Comparison of ENCODE assay signal across 7 mouse cellular contexts in the genomic region with DNA sequence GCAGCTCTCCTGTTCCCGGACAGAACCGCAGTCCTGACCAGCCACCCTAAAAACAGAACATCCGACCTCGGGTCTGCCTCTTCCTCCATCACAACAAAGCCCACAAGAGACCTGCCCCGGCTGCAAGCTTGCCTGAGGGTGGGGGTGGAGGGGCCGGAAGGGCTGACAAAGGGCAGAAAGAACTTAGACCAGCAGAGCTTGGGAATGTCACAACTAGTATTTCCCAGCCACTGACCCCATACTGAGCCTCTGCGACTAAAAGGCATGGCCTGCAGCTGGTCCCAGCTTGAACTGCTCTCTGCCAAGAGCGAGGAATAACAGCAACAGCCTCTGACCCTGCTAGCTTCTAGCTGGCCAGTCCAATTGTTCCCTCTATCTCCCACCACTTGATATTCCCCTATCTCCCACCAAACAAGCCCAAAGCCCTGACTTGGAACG. TPM values are rescaled to one million over a fixed set of nuclear protein-coding genes. Genes with fewer than 3 reads are reported as not detected.
DNase-seq lines count a peak whose midpoint lies in the region; ATAC-seq and TF ChIP-seq lines count a peak whose summit lies in the region.

No protein-coding gene starts in this region.

- TF ChIP-seq POLR2A in brain, embryonic 14.5 days (IDR thresholded peaks at IDR 0.05; ENCODE audit: borderline replicate concordance, extremely low read depth, insufficient read depth, insufficient read length, poor library complexity, severe bottlenecking), result no peak

- H3K9me3 ChIP-seq in embryonic facial prominence, embryonic 15.5 days (replicated peaks), result no peaks in the 10 kb centered on the region
- H3K9me3 ChIP-seq in hindbrain, embryonic 15.5 days, result no peaks in the 10 kb centered on the region
- no peaks in the 10 kb centered on the region for H3K9me3 ChIP-seq in lung, embryonic 16.5 days (ENCODE audit: control insufficient read depth, low read length)

- no peaks in the 10 kb centered on the region for H3K27me3 ChIP-seq in embryonic facial prominence, embryonic 15.5 days
- no peaks in the 10 kb centered on the region for H3K27me3 ChIP-seq in hindbrain, embryonic 15.5 days
- no peaks in the 10 kb centered on the region for H3K27me3 ChIP-seq in lung, embryonic 16.5 days (ENCODE audit: control insufficient read depth, insufficient read depth, low read depth, low read length)

- WGBS in embryonic facial prominence, embryonic 15.5 days, result 22% methylated on average over 9 of the region's 9 CpGs
- WGBS in hindbrain, embryonic 15.5 days, result 10% methylated on average over 9 of the region's 9 CpGs
- WGBS in lung, embryonic 16.5 days, result 34% methylated on average over 9 of the region's 9 CpGs

- H3K9ac ChIP-seq in embryonic facial prominence, embryonic 15.5 days, result no peak overlapping the region
- no peak overlapping the region for H3K9ac ChIP-seq in hindbrain, embryonic 15.5 days
- H3K9ac ChIP-seq in lung, embryonic 16.5 days (ENCODE audit: low read length), result no peak overlapping the region

- H3K36me3 ChIP-seq in embryonic facial prominence, embryonic 15.5 days, result 0 out of 2 replicates have a peak, but pooled peaks cover 7% of the 10 kb centered on the region
- no peaks in the 10 kb centered on the region for H3K36me3 ChIP-seq in hindbrain, embryonic 15.5 days
- H3K36me3 ChIP-seq in lung, embryonic 16.5 days (ENCODE audit: control insufficient read depth, insufficient read depth, low read length), result peaks cover 6% of the 10 kb centered on the region; the same call in 1 of the 2 replicates

- H3K27ac ChIP-seq in embryonic facial prominence, embryonic 15.5 days (replicated peaks), result 0 out of 2 replicates have a peak overlapping the region, but pooled peaks have one; percentile 8
- no peak overlapping the region for H3K27ac ChIP-seq in hindbrain, embryonic 15.5 days (replicated peaks)
- H3K27ac ChIP-seq in lung, embryonic 16.5 days (ENCODE audit: low read length), result peak overlapping the region; percentile 12

- no peak for TF ChIP-seq CTCF in brain, embryonic 14.5 days (IDR thresholded peaks at IDR 0.05; ENCODE audit: borderline replicate concordance, extremely low read depth, insufficient read depth, insufficient read length)

- peak; percentile 39 for DNase-seq in brain, embryonic 14.5 days (ENCODE audit: low read depth)
- DNase-seq in layer of hippocampus, adult 9-10 months (ENCODE audit: low spot score), result no peak
- DNase-seq in left cerebral cortex, postnatal 14 days (ENCODE audit: low spot score in 2 of 2), result no peak

- peak; percentile 20; the same call in 1 of the 2 replicates for ATAC-seq in embryonic facial prominence, embryonic 15.5 days (ENCODE audit: insufficient number of reproducible peaks, low FRiP score, low TSS enrichment, low read depth)
- ATAC-seq in hindbrain, embryonic 15.5 days (ENCODE audit: low FRiP score, low read depth), result peak; percentile 43; the same call in 1 of the 2 replicates
- peak; percentile 88 for ATAC-seq in lung, embryonic 16.5 days (ENCODE audit: low read depth)
- no peak for ATAC-seq in erythroblast, adult 5-6 weeks (replicated peaks; ENCODE audit: low FRiP score, poor library complexity, severe bottlenecking)

- peaks cover 35% of the 10 kb centered on the region for H3K4me1 ChIP-seq in embryonic facial prominence, embryonic 15.5 days
- H3K4me1 ChIP-seq in hindbrain, embryonic 15.5 days (replicated peaks), result peaks cover 13% of the 10 kb centered on the region
- peaks cover 15% of the 10 kb centered on the region for H3K4me1 ChIP-seq in lung, embryonic 16.5 days (replicated peaks; ENCODE audit: control insufficient read depth, insufficient read depth, low read length)

- no peak overlapping the region for H3K4me2 ChIP-seq in embryonic facial prominence, embryonic 15.5 days (replicated peaks)
- H3K4me2 ChIP-seq in hindbrain, embryonic 15.5 days, result peak overlapping the region; percentile 12; the same call in 1 of the 2 replicates
- H3K4me2 ChIP-seq in lung, embryonic 16.5 days (ENCODE audit: low read depth, low read length), result no peak overlapping the region

- no peak overlapping the region for H3K4me3 ChIP-seq in embryonic facial prominence, embryonic 15.5 days (replicated peaks)
- no peak overlapping the region for H3K4me3 ChIP-seq in hindbrain, embryonic 15.5 days
- no peak overlapping the region for H3K4me3 ChIP-seq in lung, embryonic 16.5 days (ENCODE audit: low read length)

- intact Hi-C loops in left cerebral cortex, postnatal 14 days (cut with DNase I), result no loop called here

RNA-seq across cellular contexts. Expression of a gene that starts 36.5 kb away (rescaled TPM):
- 57.9 and 59.1 TPM in 2 replicates for polyA plus RNA-seq in brain, embryonic 14.5 days (2012; rRNA removed)
- polyA plus RNA-seq in embryonic facial prominence, embryonic 15.5 days (2015; fragmentation: Nextera tagmentation; extraction: Ambion mirVana), result 76.2 and 77.9 TPM in 2 replicates
- polyA plus RNA-seq in hindbrain, embryonic 15.5 days (2015; fragmentation: Nextera tagmentation; extraction: Ambion mirVana), result 50.1 and 64.1 TPM in 2 replicates
- 80.4 and 83.0 TPM in 2 replicates for polyA plus RNA-seq in lung, embryonic 16.5 days (2015; fragmentation: Nextera tagmentation; extraction: Ambion mirVana)
- total RNA-seq in erythroblast, adult 5-6 weeks (2015; ENCODE audit: low replicate concordance), result 0.63 TPM in 1 of 2 replicates, not detected in the other
- total RNA-seq in erythroblast, adult 5-6 weeks (2017; ENCODE audit: low replicate concordance), result 1.1 and 3.5 TPM in 2 replicates
- 10 to 100 TPM; 45.2 to 48.1 TPM for total RNA-seq in left cerebral cortex, postnatal 14 days (2021)
